Mouse (Mus musculus): ENCODE measurements at regions not wholly inside any gene's neighbourhood (a gene's known extent, or its start where the extent isn't known, plus 50 kb on each side); places are given as distances from the start of the nearest gene placed in this dataset.

- H3K9ac ChIP-seq = no peak overlapping the region
- no peak overlapping the region for H3K27ac ChIP-seq
- 90% methylated on average over 5 of the region's 5 CpGs for WGBS
Measured at GRCm38 (mm10) chr9:52251455-52251854, 83.1 kb upstream of the Zc3h12c start.

DNA sequence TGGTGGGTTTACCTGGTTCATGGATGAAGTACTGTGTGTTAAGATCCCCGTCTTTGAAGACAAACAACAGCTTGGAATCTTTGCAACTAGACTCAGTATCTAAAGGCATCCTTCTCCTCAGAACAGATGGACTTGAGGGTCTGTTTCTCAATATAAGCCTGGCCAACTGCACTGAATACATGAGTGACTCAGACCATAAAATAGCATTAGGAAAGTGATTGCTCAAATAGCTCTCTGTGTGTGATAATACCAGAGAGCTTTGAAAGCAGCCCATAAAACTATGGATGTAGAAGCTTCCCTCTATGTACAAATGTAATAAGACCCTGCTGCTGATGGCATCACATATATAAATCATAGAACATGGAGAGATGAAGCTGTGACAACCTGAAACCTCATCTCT, 78.3 kb upstream of the Zc3h12c start:
- 83% methylated on average over 1 of the region's 1 CpGs for WGBS
- no peaks in the 10 kb centered on the region for H3K4me1 ChIP-seq
- ATAC-seq (replicated peaks; ENCODE audit: low FRiP score) = no peak
- H3K27me3 ChIP-seq = no peaks in the 10 kb centered on the region
- no peaks in the 10 kb centered on the region for H3K36me3 ChIP-seq
- H3K27ac ChIP-seq = no peak overlapping the region
- no peak overlapping the region for H3K4me3 ChIP-seq (replicated peaks)
- no peaks in the 10 kb centered on the region for H3K9me3 ChIP-seq (replicated peaks)
- H3K9ac ChIP-seq = no peak overlapping the region
- no peak overlapping the region for H3K4me2 ChIP-seq

More at GRCm38 (mm10) chr9:52251455-52251854, 83.1 kb upstream of the Zc3h12c start:
- Histone ChIP-seq H3K4me1 (no peaks in the 10 kb centered on the region), H3K4me3 (replicated peaks) (no peak overlapping the region), H3K9me3 (replicated peaks) (no peaks in the 10 kb centered on the region), H3K27me3 (no peaks in the 10 kb centered on the region), H3K36me3 (no peaks in the 10 kb centered on the region), H3K4me2 (no peak overlapping the region)
- ATAC-seq (replicated peaks; ENCODE audit: low FRiP score) = no peak

DNA sequence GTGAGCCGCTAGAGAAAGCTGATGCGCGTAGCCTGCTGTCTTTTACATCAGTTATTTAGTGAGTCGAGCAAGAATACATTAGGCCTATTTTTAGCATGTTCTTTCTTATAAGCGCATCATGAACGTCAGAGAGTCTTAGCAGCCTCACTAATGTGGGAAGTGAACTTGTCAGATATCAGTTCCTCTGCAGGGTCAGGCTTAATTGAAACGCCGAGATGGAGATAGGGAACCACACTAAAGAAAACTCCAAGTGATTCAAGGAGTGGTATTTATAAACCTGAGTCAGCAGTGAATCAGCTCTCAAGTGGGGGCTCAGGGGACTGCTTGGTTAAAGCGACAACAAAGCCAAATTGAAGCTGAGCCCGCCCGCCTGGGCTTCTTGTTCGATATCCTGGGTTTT, 75.7 kb upstream of the Zc3h12c start:
- Histone ChIP-seq H3K4me3 (replicated peaks) (no peak overlapping the region), H3K9ac (no peak overlapping the region), H3K4me1 (no peaks in the 10 kb centered on the region), H3K27me3 (no peaks in the 10 kb centered on the region), H3K27ac (no peak overlapping the region), H3K9me3 (replicated peaks) (no peaks in the 10 kb centered on the region), H3K36me3 (no peaks in the 10 kb centered on the region), H3K4me2 (no peak overlapping the region)
- 74% methylated on average over 12 of the region's 12 CpGs for WGBS
- no peak for ATAC-seq (replicated peaks; ENCODE audit: low FRiP score)

- no peak overlapping the region for H3K4me3 ChIP-seq (replicated peaks)
- H3K36me3 ChIP-seq = no peaks in the 10 kb centered on the region
- no peaks in the 10 kb centered on the region for H3K9me3 ChIP-seq (replicated peaks)
- no peak overlapping the region for H3K9ac ChIP-seq
- H3K27me3 ChIP-seq = no peaks in the 10 kb centered on the region
- no peak overlapping the region for H3K27ac ChIP-seq
- no peak overlapping the region for H3K4me2 ChIP-seq
- WGBS = 85% methylated on average over 2 of the region's 2 CpGs
- no peaks in the 10 kb centered on the region for H3K4me1 ChIP-seq
- ATAC-seq (replicated peaks; ENCODE audit: low FRiP score) = no peak
Measured at GRCm38 (mm10) chr9:52243032-52243431, 74.7 kb upstream of the Zc3h12c start.

DNA sequence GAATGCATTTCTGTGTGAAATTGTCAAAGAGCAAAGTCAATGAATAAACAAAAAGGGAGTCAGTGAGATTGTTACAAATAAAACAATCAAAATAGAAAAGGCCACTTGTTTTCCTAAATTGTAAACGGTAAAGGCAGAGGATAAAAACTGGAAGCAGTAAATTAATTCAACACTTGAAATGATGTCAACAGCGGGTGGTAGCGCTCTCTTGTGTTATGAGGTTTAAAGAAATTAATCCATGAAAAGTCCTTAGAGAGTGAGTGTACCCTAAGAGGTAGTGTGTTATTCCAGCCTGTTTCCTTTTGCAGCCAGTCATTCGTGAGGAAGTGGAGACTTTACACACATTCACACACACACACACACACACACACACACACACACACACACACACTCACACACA, 73.2 kb upstream of the Zc3h12c start:
- 65% methylated on average over 4 of the region's 4 CpGs for WGBS
- ATAC-seq (replicated peaks; ENCODE audit: low FRiP score) = no peak
- no peak overlapping the region for H3K27ac ChIP-seq

GRCm38 (mm10) chr9:52240585-52241320, 72.4 kb upstream of the Zc3h12c start:
- Histone ChIP-seq H3K27me3 (no peaks in the 10 kb centered on the region), H3K9me3 (replicated peaks) (no peaks in the 10 kb centered on the region), H3K9ac (no peak overlapping the region), H3K4me1 (no peaks in the 10 kb centered on the region), H3K36me3 (no peaks in the 10 kb centered on the region), H3K27ac (no peak overlapping the region), H3K4me3 (replicated peaks) (no peak overlapping the region), H3K4me2 (no peak overlapping the region)
- ATAC-seq (replicated peaks; ENCODE audit: low FRiP score) = no peak
- 69% methylated on average over 12 of the region's 12 CpGs for WGBS

More for the DNA sequence above, 73.2 kb upstream of the Zc3h12c start:
- H3K9ac ChIP-seq = no peak overlapping the region
- no peaks in the 10 kb centered on the region for H3K4me1 ChIP-seq
- H3K27me3 ChIP-seq = no peaks in the 10 kb centered on the region
- H3K4me3 ChIP-seq (replicated peaks) = no peak overlapping the region
- no peak overlapping the region for H3K4me2 ChIP-seq
- no peaks in the 10 kb centered on the region for H3K9me3 ChIP-seq (replicated peaks)
- no peaks in the 10 kb centered on the region for H3K36me3 ChIP-seq

GRCm38 (mm10) chr9:52234775-52235174, 66.4 kb upstream of the Zc3h12c start:
- Histone ChIP-seq H3K4me3 (replicated peaks) (no peak overlapping the region), H3K4me2 (no peak overlapping the region), H3K9me3 (replicated peaks) (no peaks in the 10 kb centered on the region), H3K27ac (no peak overlapping the region), H3K36me3 (no peaks in the 10 kb centered on the region), H3K9ac (no peak overlapping the region), H3K27me3 (no peaks in the 10 kb centered on the region), H3K4me1 (no peaks in the 10 kb centered on the region)
- WGBS = 57% methylated on average over 9 of the region's 9 CpGs
- ATAC-seq (replicated peaks; ENCODE audit: low FRiP score) = no peak

DNA sequence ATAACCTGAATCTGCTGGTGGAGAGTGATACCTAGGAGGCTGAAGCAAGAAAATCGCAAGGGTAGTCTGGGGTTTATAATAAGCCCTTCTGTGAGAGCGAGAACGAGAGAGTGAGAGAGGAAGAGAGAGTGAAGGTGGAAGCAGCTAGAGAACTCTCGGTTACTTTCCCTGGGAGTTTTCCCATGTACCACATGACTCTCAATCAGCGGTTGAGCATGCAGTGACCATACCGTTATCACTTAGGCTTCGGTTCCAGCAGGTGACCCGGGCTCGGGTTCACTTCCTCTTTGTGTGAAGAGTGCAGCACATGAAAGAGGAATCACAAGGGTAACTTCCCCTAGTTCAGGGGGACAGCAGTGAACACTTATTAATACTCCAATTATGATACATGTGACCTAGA, 61.2 kb upstream of the Zc3h12c start:
- Histone ChIP-seq H3K4me2 (no peak overlapping the region), H3K4me3 (replicated peaks) (no peak overlapping the region), H3K36me3 (no peaks in the 10 kb centered on the region), H3K9me3 (replicated peaks) (no peaks in the 10 kb centered on the region), H3K9ac (no peak overlapping the region), H3K27me3 (no peaks in the 10 kb centered on the region), H3K27ac (no peak overlapping the region), H3K4me1 (no peaks in the 10 kb centered on the region)
- ATAC-seq (replicated peaks; ENCODE audit: low FRiP score) = no peak
- WGBS = 78% methylated on average over 9 of the region's 9 CpGs

- WGBS = 67% methylated on average over 3 of the region's 3 CpGs
- Histone ChIP-seq H3K4me2 (no peak overlapping the region), H3K9ac (no peak overlapping the region), H3K36me3 (no peaks in the 10 kb centered on the region), H3K9me3 (replicated peaks) (no peaks in the 10 kb centered on the region), H3K4me1 (no peaks in the 10 kb centered on the region), H3K27me3 (no peaks in the 10 kb centered on the region), H3K27ac (no peak overlapping the region), H3K4me3 (replicated peaks) (no peak overlapping the region)
- no peak for ATAC-seq (replicated peaks; ENCODE audit: low FRiP score)
Measured at GRCm38 (mm10) chr9:52225646-52226045, 57.3 kb upstream of the Zc3h12c start.

DNA sequence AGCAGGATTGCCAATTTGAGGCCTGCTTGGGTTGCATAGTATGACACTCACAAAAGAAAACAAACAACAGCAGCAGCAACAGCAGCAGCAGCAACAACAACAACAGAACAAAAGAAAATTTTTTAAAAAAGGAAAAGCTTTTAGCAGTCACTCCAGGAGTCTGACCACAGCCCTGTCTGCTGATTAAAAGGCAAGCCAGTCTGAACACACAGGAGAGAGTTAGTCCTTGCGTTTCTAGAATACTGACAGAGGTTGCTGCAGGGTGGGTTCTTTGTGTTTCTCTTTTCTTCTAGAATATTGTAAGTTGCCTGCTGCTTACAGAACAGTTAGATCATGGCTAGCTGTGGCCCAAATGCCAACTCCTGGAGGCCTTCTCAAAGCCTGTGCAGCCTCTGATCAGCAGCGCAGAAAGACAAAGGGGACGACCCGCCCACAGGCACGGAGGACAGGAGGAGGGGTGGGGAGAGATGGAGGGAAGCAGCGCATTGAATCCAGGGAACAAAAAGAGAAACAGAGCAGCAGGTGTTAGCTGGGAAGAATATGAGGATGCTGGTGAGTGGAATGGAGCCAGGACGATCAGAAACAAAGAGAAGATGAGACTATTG, 55.2 kb upstream of the Zc3h12c start:
- Histone ChIP-seq H3K4me1 (no peaks in the 10 kb centered on the region), H3K27ac (no peak overlapping the region), H3K4me3 (replicated peaks) (no peak overlapping the region), H3K36me3 (no peaks in the 10 kb centered on the region), H3K9ac (no peak overlapping the region), H3K9me3 (replicated peaks) (no peaks in the 10 kb centered on the region), H3K27me3 (no peaks in the 10 kb centered on the region), H3K4me2 (no peak overlapping the region)
- no peak for ATAC-seq (replicated peaks; ENCODE audit: low FRiP score)
- 29% methylated on average over 7 of the region's 7 CpGs for WGBS
